Mouse (Mus musculus): ENCODE results near the gene Gimap9.

GRCm38 (mm10) chr6:48676860-48677415 lies 1.0 kb downstream of the Gimap9 start:
- TF ChIP-seq CTCF (IDR thresholded peaks at IDR 0.05; ENCODE audit: low read depth) (no peak), EP300 (optimal IDR thresholded peaks at IDR 0.05) (no peak)

All from stomach, postnatal 0 days (tissue).